Mouse (Mus musculus): ENCODE results near the gene Utp4. TPM values are rescaled to one million over a fixed set of nuclear protein-coding genes. Genes with fewer than 3 reads are reported as not detected.

The Utp4 gene
- polyA plus RNA-seq, 1 experiment = 67.3 TPM

GRCm38 (mm10) chr8:106892806-106893451, 507 bp upstream of the Utp4 start:
- peaks cover 38% of the 10 kb centered on the region for H3K36me3 ChIP-seq (ENCODE audit: control insufficient read depth, insufficient read depth)
- TF ChIP-seq FOSL1 (IDR thresholded peaks at IDR 0.05; ENCODE audit: insufficient read depth, low read length, poor library complexity, severe bottlenecking) = no peak
- no peak for TF ChIP-seq USF1 (IDR thresholded peaks at IDR 0.05; ENCODE audit: low read depth)
- no peak for TF ChIP-seq MAX (IDR thresholded peaks at IDR 0.05)
- no peak for TF ChIP-seq CEBPB (IDR thresholded peaks at IDR 0.05; ENCODE audit: low read depth)
- TF ChIP-seq CTCF (IDR thresholded peaks at IDR 0.05; ENCODE audit: control insufficient read depth, insufficient read depth, insufficient read length) = no peak
- no peak for TF ChIP-seq MYOD1 (IDR thresholded peaks at IDR 0.05; ENCODE audit: control insufficient read depth, insufficient read length, low read depth)
- TF ChIP-seq MYOG (IDR thresholded peaks at IDR 0.05; ENCODE audit: control insufficient read depth, extremely low read depth, insufficient read length) = no peak
- H3K4me3 ChIP-seq (ENCODE audit: insufficient read depth, poor library complexity, severe bottlenecking) = peak overlapping the region; percentile 85
- peaks cover 88% of the 10 kb centered on the region for H3K79me3 ChIP-seq (ENCODE audit: low read depth)
- peaks cover 94% of the 10 kb centered on the region for H3K79me2 ChIP-seq (ENCODE audit: control insufficient read depth, insufficient read depth)
- no peaks in the 10 kb centered on the region for H3K27me3 ChIP-seq (ENCODE audit: control insufficient read depth, insufficient read depth, insufficient read length)
- H3ac ChIP-seq (ENCODE audit: control insufficient read depth, insufficient read length, low read depth) = peak overlapping the region; percentile 97

DNA sequence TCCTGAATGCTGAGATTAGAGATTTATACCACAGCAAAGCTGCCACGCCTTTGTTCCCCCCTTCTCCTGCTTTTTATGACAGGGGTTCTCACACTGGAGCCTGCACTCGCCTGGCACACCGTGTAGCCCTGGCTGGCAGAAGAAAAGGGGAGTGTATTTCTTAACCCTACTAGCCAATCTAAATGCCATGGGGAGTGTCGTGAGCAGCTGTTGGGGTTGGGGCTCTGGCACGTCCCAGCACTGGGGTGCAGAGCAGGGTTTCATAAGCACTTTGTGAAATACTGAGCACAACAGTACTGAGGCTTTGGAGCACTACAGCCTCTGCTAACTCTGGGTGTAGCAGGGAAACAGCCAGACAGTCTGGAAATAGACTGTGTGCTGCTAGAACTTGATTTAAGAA, 6.0 kb downstream of the Utp4 start:
- Histone ChIP-seq H3ac (ENCODE audit: control insufficient read depth, insufficient read length, low read depth) (no peak overlapping the region), H3K79me2 (ENCODE audit: control insufficient read depth, insufficient read depth) (peaks cover 41% of the 10 kb centered on the region), H3K36me3 (ENCODE audit: control insufficient read depth, insufficient read depth) (peaks cover 96% of the 10 kb centered on the region), H3K4me3 (ENCODE audit: insufficient read depth, poor library complexity, severe bottlenecking) (no peak overlapping the region), H3K79me3 (ENCODE audit: low read depth) (peaks cover 35% of the 10 kb centered on the region), H3K27me3 (ENCODE audit: control insufficient read depth, insufficient read depth, insufficient read length) (no peaks in the 10 kb centered on the region)
- TF ChIP-seq FOSL1 (IDR thresholded peaks at IDR 0.05; ENCODE audit: insufficient read depth, low read length, poor library complexity, severe bottlenecking) (no peak), MAX (IDR thresholded peaks at IDR 0.05) (no peak), MYOD1 (IDR thresholded peaks at IDR 0.05; ENCODE audit: control insufficient read depth, insufficient read length, low read depth) (no peak), CEBPB (IDR thresholded peaks at IDR 0.05; ENCODE audit: low read depth) (no peak), USF1 (IDR thresholded peaks at IDR 0.05; ENCODE audit: low read depth) (no peak), CTCF (IDR thresholded peaks at IDR 0.05; ENCODE audit: control insufficient read depth, insufficient read depth, insufficient read length) (no peak), MYOG (IDR thresholded peaks at IDR 0.05; ENCODE audit: control insufficient read depth, extremely low read depth, insufficient read length) (no peak)

DNA sequence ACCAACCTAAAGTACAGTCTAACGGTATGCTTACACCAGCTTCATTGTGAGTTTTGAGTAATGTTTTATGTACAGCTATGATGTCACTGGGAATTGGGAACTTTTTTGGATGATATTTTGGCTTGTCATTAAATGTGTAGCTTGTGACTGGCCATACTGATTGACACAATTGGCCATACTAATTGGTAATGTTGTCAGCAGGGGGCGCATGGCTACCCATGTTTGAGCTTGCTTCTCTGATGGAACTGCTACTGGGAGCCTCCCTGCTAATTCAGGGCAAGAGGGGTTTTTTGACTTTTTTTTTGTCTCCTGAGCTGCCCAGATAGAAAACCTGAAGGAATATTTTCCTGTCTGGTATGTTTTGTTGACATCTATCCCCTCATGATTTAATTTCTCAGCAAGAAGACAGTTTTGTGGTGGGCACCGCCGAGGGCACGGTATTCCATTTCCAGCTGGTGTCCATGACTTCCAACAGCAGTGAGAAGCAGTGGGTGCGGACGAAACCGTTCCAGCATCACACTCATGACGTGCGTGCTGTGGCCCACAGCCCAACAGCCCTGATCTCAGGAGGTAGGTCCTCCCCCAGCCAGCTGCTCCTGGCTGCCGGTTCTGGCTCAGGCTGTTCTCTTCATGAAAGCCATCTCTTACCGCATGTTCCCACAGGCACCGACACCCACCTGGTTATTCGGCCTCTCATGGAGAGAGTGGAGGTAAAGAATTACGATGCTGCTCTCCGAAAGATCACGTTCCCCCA, 12.5 kb downstream of the Utp4 start:
- Histone ChIP-seq H3K79me2 (ENCODE audit: control insufficient read depth, insufficient read depth) (peaks cover 13% of the 10 kb centered on the region), H3ac (ENCODE audit: control insufficient read depth, insufficient read length, low read depth) (no peak overlapping the region), H3K27me3 (ENCODE audit: control insufficient read depth, insufficient read depth, insufficient read length) (no peaks in the 10 kb centered on the region), H3K4me3 (ENCODE audit: insufficient read depth, poor library complexity, severe bottlenecking) (no peak overlapping the region), H3K79me3 (ENCODE audit: low read depth) (peaks cover 8% of the 10 kb centered on the region), H3K36me3 (ENCODE audit: control insufficient read depth, insufficient read depth) (peaks cover 84% of the 10 kb centered on the region)
- TF ChIP-seq MAX (IDR thresholded peaks at IDR 0.05) (no peak), MYOD1 (IDR thresholded peaks at IDR 0.05; ENCODE audit: control insufficient read depth, insufficient read length, low read depth) (no peak), USF1 (IDR thresholded peaks at IDR 0.05; ENCODE audit: low read depth) (no peak), CTCF (IDR thresholded peaks at IDR 0.05; ENCODE audit: control insufficient read depth, insufficient read depth, insufficient read length) (no peak), CEBPB (IDR thresholded peaks at IDR 0.05; ENCODE audit: low read depth) (no peak), MYOG (IDR thresholded peaks at IDR 0.05; ENCODE audit: control insufficient read depth, extremely low read depth, insufficient read length) (no peak), FOSL1 (IDR thresholded peaks at IDR 0.05; ENCODE audit: insufficient read depth, low read length, poor library complexity, severe bottlenecking) (no peak)

DNA sequence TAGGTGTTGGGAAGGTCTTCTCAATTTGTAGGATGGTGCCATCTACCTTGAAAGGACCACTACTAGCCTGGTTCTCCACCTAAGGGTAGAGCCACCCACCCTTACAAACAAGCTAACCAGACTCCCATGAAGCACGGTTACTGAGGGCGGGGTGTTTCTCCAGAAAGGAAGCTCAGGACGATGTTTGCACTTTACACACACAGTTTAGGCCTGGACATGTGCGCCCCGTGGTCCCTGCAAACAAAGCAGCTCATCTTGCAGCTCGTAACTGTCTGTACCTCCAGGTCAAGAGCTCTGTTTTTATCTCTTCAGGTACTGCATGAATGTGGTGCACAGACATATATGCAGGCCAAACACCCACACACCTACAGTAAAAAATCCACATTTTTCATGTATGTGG, 13.2 kb downstream of the Utp4 start:
- H3K79me2 ChIP-seq (ENCODE audit: control insufficient read depth, insufficient read depth) = peaks cover 13% of the 10 kb centered on the region
- peaks cover 8% of the 10 kb centered on the region for H3K79me3 ChIP-seq (ENCODE audit: low read depth)
- peaks cover 82% of the 10 kb centered on the region for H3K36me3 ChIP-seq (ENCODE audit: control insufficient read depth, insufficient read depth)
- no peaks in the 10 kb centered on the region for H3K27me3 ChIP-seq (ENCODE audit: control insufficient read depth, insufficient read depth, insufficient read length)
- H3ac ChIP-seq (ENCODE audit: control insufficient read depth, insufficient read length, low read depth) = no peak overlapping the region
- no peak overlapping the region for H3K4me3 ChIP-seq (ENCODE audit: insufficient read depth, poor library complexity, severe bottlenecking)
- TF ChIP-seq MYOG (IDR thresholded peaks at IDR 0.05; ENCODE audit: control insufficient read depth, extremely low read depth, insufficient read length) (no peak), CEBPB (IDR thresholded peaks at IDR 0.05; ENCODE audit: low read depth) (no peak), FOSL1 (IDR thresholded peaks at IDR 0.05; ENCODE audit: insufficient read depth, low read length, poor library complexity, severe bottlenecking) (no peak), MAX (IDR thresholded peaks at IDR 0.05) (no peak), MYOD1 (IDR thresholded peaks at IDR 0.05; ENCODE audit: control insufficient read depth, insufficient read length, low read depth) (no peak), USF1 (IDR thresholded peaks at IDR 0.05; ENCODE audit: low read depth) (no peak), CTCF (IDR thresholded peaks at IDR 0.05; ENCODE audit: control insufficient read depth, insufficient read depth, insufficient read length) (no peak)

DNA sequence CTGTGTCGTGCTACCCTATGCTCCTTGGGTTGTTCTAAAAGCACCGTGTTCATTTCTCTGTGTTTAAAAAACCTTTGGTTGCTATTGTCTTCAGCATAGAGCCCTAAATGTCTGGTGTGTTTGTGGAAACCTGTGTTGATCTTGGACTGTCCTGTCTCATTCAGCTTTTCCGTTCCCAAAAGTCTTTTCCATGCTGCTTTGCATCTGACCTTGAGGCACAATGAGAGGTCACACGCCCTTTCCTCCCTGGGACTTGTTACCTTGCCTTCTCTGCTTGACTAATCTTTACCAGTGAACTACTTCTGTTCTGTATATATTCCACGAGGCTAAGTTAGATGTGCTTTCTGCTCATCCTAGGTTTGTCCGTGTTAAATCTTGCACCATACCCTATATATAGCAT, 14.0 kb downstream of the Utp4 start:
- peaks cover 8% of the 10 kb centered on the region for H3K79me3 ChIP-seq (ENCODE audit: low read depth)
- no peak overlapping the region for H3K4me3 ChIP-seq (ENCODE audit: insufficient read depth, poor library complexity, severe bottlenecking)
- TF ChIP-seq CTCF (IDR thresholded peaks at IDR 0.05; ENCODE audit: control insufficient read depth, insufficient read depth, insufficient read length) (no peak), CEBPB (IDR thresholded peaks at IDR 0.05; ENCODE audit: low read depth) (no peak), MYOG (IDR thresholded peaks at IDR 0.05; ENCODE audit: control insufficient read depth, extremely low read depth, insufficient read length) (no peak), MYOD1 (IDR thresholded peaks at IDR 0.05; ENCODE audit: control insufficient read depth, insufficient read length, low read depth) (no peak), USF1 (IDR thresholded peaks at IDR 0.05; ENCODE audit: low read depth) (no peak), MAX (IDR thresholded peaks at IDR 0.05) (no peak), FOSL1 (IDR thresholded peaks at IDR 0.05; ENCODE audit: insufficient read depth, low read length, poor library complexity, severe bottlenecking) (no peak)
- H3K36me3 ChIP-seq (ENCODE audit: control insufficient read depth, insufficient read depth) = peaks cover 81% of the 10 kb centered on the region
- H3ac ChIP-seq (ENCODE audit: control insufficient read depth, insufficient read length, low read depth) = no peak overlapping the region
- H3K27me3 ChIP-seq (ENCODE audit: control insufficient read depth, insufficient read depth, insufficient read length) = no peaks in the 10 kb centered on the region
- peaks cover 9% of the 10 kb centered on the region for H3K79me2 ChIP-seq (ENCODE audit: control insufficient read depth, insufficient read depth)
